Mouse (Mus musculus): ENCODE results near the gene Ilkap. TPM values are rescaled to one million over a fixed set of nuclear protein-coding genes. Genes with fewer than 3 reads are reported as not detected.

Gene Ilkap
- total RNA-seq, 2 experiments from 2014 or later, result 163 to 199 TPM

Other genes starting within 250 kb of the Ilkap start
- gene Ramp1, start 219.0 kb downstream of the Ilkap start, total RNA-seq (2014; fragmentation: Nextera tagmentation), result 18.7 and 24.7 TPM in 2 replicates
- 28.4 and 48.3 TPM in 2 replicates for gene Ramp1, start 219.0 kb downstream of the Ilkap start, total RNA-seq (2017)
- gene Ube2f, start 148.5 kb downstream of the Ilkap start, total RNA-seq (2014; fragmentation: Nextera tagmentation), result 69.5 and 73.1 TPM in 2 replicates
- gene Ube2f, start 148.5 kb downstream of the Ilkap start, total RNA-seq (2017), result 44.1 and 62.4 TPM in 2 replicates
- 64.1 and 65.3 TPM in 2 replicates for gene Scly, start 100.5 kb downstream of the Ilkap start, total RNA-seq (2014; fragmentation: Nextera tagmentation)
- gene Scly, start 100.5 kb downstream of the Ilkap start, total RNA-seq (2017), result 31.7 and 40.4 TPM in 2 replicates
- 0.26 and 0.37 TPM in 2 replicates for gene Espnl, start 76.7 kb downstream of the Ilkap start, total RNA-seq (2014; fragmentation: Nextera tagmentation)
- 0.15 TPM in 1 of 2 replicates, not detected in the other for gene Espnl, start 76.7 kb downstream of the Ilkap start, total RNA-seq (2017)
- 0.20 TPM in 1 of 2 replicates, not detected in the other for gene Klhl30, start 47.8 kb downstream of the Ilkap start, total RNA-seq (2014; fragmentation: Nextera tagmentation)
- not detected in 2 replicates for gene Klhl30, start 47.8 kb downstream of the Ilkap start, total RNA-seq (2017)
- 2.0 and 2.3 TPM in 2 replicates for gene Erfe, start 32.4 kb downstream of the Ilkap start, total RNA-seq (2014; fragmentation: Nextera tagmentation)
- gene Erfe, start 32.4 kb downstream of the Ilkap start, total RNA-seq (2017), result 0.04 and 0.42 TPM in 2 replicates
- gene Hes6, start 15.2 kb upstream of the Ilkap start, total RNA-seq (2014; fragmentation: Nextera tagmentation), result 20.1 and 22.5 TPM in 2 replicates
- 13.8 and 17.3 TPM in 2 replicates for gene Hes6, start 15.2 kb upstream of the Ilkap start, total RNA-seq (2017)
- gene Per2, start 60.5 kb upstream of the Ilkap start, total RNA-seq (2014; fragmentation: Nextera tagmentation), result 9.5 and 11.7 TPM in 2 replicates
- gene Per2, start 60.5 kb upstream of the Ilkap start, total RNA-seq (2017), result 3.3 and 4.2 TPM in 2 replicates
- gene Traf3ip1, start 95.8 kb upstream of the Ilkap start, total RNA-seq (2014; fragmentation: Nextera tagmentation), result 7.0 and 12.1 TPM in 2 replicates
- 7.1 and 10.1 TPM in 2 replicates for gene Traf3ip1, start 95.8 kb upstream of the Ilkap start, total RNA-seq (2017)
- 10.9 and 11.9 TPM in 2 replicates for gene Asb1, start 141.7 kb upstream of the Ilkap start, total RNA-seq (2014; fragmentation: Nextera tagmentation)
- 13.1 and 20.5 TPM in 2 replicates for gene Asb1, start 141.7 kb upstream of the Ilkap start, total RNA-seq (2017)